Mouse (Mus musculus): ENCODE results near the gene Cbll1.

- TF ChIP-seq CTCF (IDR thresholded peaks at IDR 0.05; ENCODE audit: low read depth, low read length): no peak
- TF ChIP-seq POLR2A (IDR thresholded peaks at IDR 0.05; ENCODE audit: extremely low read depth, insufficient read depth, low read length): no peak
These were observed 46.6 kb upstream of the Cbll1 start for GRCm38 (mm10) chr12:31546061-31546460.
